Mouse (Mus musculus): ENCODE data around the gene Immp2l. TPM values are rescaled to one million over a fixed set of nuclear protein-coding genes. Genes with fewer than 3 reads are reported as not detected.

Immp2l gene
- polyA plus RNA-seq, 1 experiment, result 2.8 TPM

DNA sequence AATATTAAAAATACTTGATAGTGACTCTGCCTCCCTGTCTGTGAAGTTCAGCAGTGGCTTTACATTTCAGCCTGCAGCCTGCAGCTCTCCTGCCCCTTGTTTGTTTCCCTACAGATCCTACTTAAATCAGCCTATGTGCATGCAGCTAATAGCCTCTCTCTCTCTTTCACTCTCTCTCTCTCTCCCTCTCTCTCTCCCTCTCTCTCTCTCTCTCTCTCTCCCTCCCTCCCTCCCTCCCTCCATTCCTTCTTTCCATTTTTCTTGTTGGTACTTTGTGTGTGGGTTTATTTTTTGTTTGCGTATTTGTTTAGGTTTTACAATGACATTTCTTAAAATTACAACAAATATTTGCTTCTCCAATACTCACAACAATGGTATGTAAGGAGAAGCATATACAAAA, 462.4 kb downstream of the Immp2l start, which contains the start of gene Lrrn3:
Lrrn3 (minus strand) TSS at position 101 of the 400 bp plus-strand sequence.
- Histone ChIP-seq H3K4me1 (ENCODE audit: control insufficient read depth, insufficient read depth, insufficient read length, low read length) (no peaks in the 10 kb centered on the region), H3K27me3 (ENCODE audit: control insufficient read depth, insufficient read depth, low read length) (no peaks in the 10 kb centered on the region), H3K27ac (ENCODE audit: insufficient read depth, low read depth, low read length) (no peak within 1 kb of the TSS), H3K36me3 (ENCODE audit: control insufficient read depth, insufficient read depth, low read length) (no peaks in the 10 kb centered on the region), H3K4me3 (ENCODE audit: low read depth, low read length) (peak within 1 kb of the TSS; percentile 39)
- WGBS, result 94% methylated on average over 1 of the region's 1 CpGs
- no peak for TF ChIP-seq CTCF (IDR thresholded peaks at IDR 0.05; ENCODE audit: extremely low read depth, insufficient read length, insufficient replicate concordance, low read depth, low read length)

GRCm38 (mm10) chr12:41487005-41487404, 463.1 kb downstream of the Immp2l start:
- TF ChIP-seq CTCF (IDR thresholded peaks at IDR 0.05; ENCODE audit: extremely low read depth, insufficient read length, insufficient replicate concordance, low read depth, low read length) (no peak), POLR2A (IDR thresholded peaks at IDR 0.05; ENCODE audit: low read depth, low read length) (no peak)
- WGBS, result 32% methylated on average over 5 of the region's 5 CpGs
- Histone ChIP-seq H3K4me3 (ENCODE audit: low read depth, low read length) (no peak overlapping the region), H3K27me3 (ENCODE audit: control insufficient read depth, insufficient read depth, low read length) (no peaks in the 10 kb centered on the region), H3K27ac (ENCODE audit: insufficient read depth, low read depth, low read length) (no peak overlapping the region), H3K36me3 (ENCODE audit: control insufficient read depth, insufficient read depth, low read length) (no peaks in the 10 kb centered on the region), H3K4me1 (ENCODE audit: control insufficient read depth, insufficient read depth, insufficient read length, low read length) (no peaks in the 10 kb centered on the region)

- Histone ChIP-seq H3K27me3 (ENCODE audit: control insufficient read depth, insufficient read depth, low read length) (no peaks in the 10 kb centered on the region), H3K27ac (ENCODE audit: insufficient read depth, low read depth, low read length) (no peak overlapping the region), H3K36me3 (ENCODE audit: control insufficient read depth, insufficient read depth, low read length) (no peaks in the 10 kb centered on the region), H3K4me3 (ENCODE audit: low read depth, low read length) (no peak overlapping the region), H3K4me1 (ENCODE audit: control insufficient read depth, insufficient read depth, insufficient read length, low read length) (no peaks in the 10 kb centered on the region)
- TF ChIP-seq CTCF (IDR thresholded peaks at IDR 0.05; ENCODE audit: extremely low read depth, insufficient read length, insufficient replicate concordance, low read depth, low read length), result no peak
- no peak for TF ChIP-seq POLR2A (IDR thresholded peaks at IDR 0.05; ENCODE audit: low read depth, low read length)
- 45% methylated on average over 10 of the region's 10 CpGs for WGBS
These were observed 470.7 kb downstream of the Immp2l start for GRCm38 (mm10) chr12:41494620-41495019.

- Histone ChIP-seq H3K27ac (ENCODE audit: insufficient read depth, low read depth, low read length) (no peak overlapping the region), H3K36me3 (ENCODE audit: control insufficient read depth, insufficient read depth, low read length) (no peaks in the 10 kb centered on the region), H3K4me3 (ENCODE audit: low read depth, low read length) (no peak overlapping the region), H3K4me1 (ENCODE audit: control insufficient read depth, insufficient read depth, insufficient read length, low read length) (no peaks in the 10 kb centered on the region), H3K27me3 (ENCODE audit: control insufficient read depth, insufficient read depth, low read length) (no peaks in the 10 kb centered on the region; the same call in 1 of the 2 replicates)
- TF ChIP-seq CTCF (IDR thresholded peaks at IDR 0.05; ENCODE audit: extremely low read depth, insufficient read length, insufficient replicate concordance, low read depth, low read length) (no peak), POLR2A (IDR thresholded peaks at IDR 0.05; ENCODE audit: low read depth, low read length) (no peak)
- 53% methylated on average over 9 of the region's 9 CpGs for WGBS
These were observed 476.3 kb downstream of the Immp2l start for GRCm38 (mm10) chr12:41500049-41500820.

GRCm38 (mm10) chr12:41508610-41509009, 484.7 kb downstream of the Immp2l start:
- Histone ChIP-seq H3K27me3 (ENCODE audit: control insufficient read depth, insufficient read depth, low read length) (no peaks in the 10 kb centered on the region), H3K4me1 (ENCODE audit: control insufficient read depth, insufficient read depth, insufficient read length, low read length) (no peaks in the 10 kb centered on the region), H3K4me3 (ENCODE audit: low read depth, low read length) (no peak overlapping the region), H3K36me3 (ENCODE audit: control insufficient read depth, insufficient read depth, low read length) (no peaks in the 10 kb centered on the region), H3K27ac (ENCODE audit: insufficient read depth, low read depth, low read length) (no peak overlapping the region)
- 89% methylated on average over 4 of the region's 4 CpGs for WGBS
- TF ChIP-seq CTCF (IDR thresholded peaks at IDR 0.05; ENCODE audit: extremely low read depth, insufficient read length, insufficient replicate concordance, low read depth, low read length), result no peak
- no peak for TF ChIP-seq POLR2A (IDR thresholded peaks at IDR 0.05; ENCODE audit: low read depth, low read length)

DNA sequence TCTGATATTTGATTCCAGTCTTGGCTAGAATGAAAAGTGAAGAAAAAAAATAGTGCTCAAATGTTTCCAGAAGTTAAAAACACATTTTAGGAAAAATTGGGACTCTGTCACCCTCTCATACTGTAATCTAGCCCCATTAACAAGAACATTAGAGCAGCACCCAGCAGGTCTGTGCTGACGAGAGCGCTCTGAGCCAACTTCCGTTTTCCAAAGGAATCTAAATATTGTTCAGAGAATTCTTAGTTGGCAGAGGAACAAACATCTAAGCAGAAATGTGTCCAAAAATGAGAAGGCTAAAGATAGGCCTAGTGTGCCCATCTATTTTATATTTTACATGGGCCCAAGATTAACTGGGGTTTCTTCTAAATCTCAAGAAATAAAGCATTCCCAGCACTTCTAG, 486.7 kb downstream of the Immp2l start:
- no peaks in the 10 kb centered on the region for H3K4me1 ChIP-seq (ENCODE audit: control insufficient read depth, insufficient read depth, insufficient read length, low read length)
- TF ChIP-seq CTCF (IDR thresholded peaks at IDR 0.05; ENCODE audit: extremely low read depth, insufficient read length, insufficient replicate concordance, low read depth, low read length) (no peak), POLR2A (IDR thresholded peaks at IDR 0.05; ENCODE audit: low read depth, low read length) (no peak)
- 76% methylated on average over 3 of the region's 3 CpGs for WGBS
- H3K27ac ChIP-seq (ENCODE audit: insufficient read depth, low read depth, low read length), result no peak overlapping the region
- no peaks in the 10 kb centered on the region for H3K36me3 ChIP-seq (ENCODE audit: control insufficient read depth, insufficient read depth, low read length)
- H3K4me3 ChIP-seq (ENCODE audit: low read depth, low read length), result no peak overlapping the region
- no peaks in the 10 kb centered on the region for H3K27me3 ChIP-seq (ENCODE audit: control insufficient read depth, insufficient read depth, low read length)

DNA sequence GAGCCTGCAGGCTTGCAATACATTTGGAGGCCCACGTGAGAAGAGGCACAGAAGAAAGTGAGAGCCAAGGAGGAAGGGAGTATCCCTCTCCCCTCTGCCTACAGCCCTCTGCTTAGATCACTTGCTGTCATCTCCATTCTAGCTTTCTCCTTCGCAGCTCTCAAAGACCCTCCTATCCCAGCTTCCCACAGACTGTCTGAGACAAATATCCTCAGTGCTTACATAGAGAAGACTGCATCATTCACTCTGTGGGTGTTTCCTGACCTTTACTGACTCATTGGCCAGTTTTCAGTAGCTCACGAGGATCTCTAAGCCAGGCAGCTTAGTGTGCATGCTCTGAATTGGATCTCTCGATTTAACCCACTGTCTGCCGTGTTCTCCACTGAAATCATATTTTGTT, 495.0 kb downstream of the Immp2l start:
- TF ChIP-seq CTCF (IDR thresholded peaks at IDR 0.05; ENCODE audit: extremely low read depth, insufficient read length, insufficient replicate concordance, low read depth, low read length) (no peak), POLR2A (IDR thresholded peaks at IDR 0.05; ENCODE audit: low read depth, low read length) (no peak)
- no peaks in the 10 kb centered on the region for H3K4me1 ChIP-seq (ENCODE audit: control insufficient read depth, insufficient read depth, insufficient read length, low read length)
- no peak overlapping the region for H3K27ac ChIP-seq (ENCODE audit: insufficient read depth, low read depth, low read length)
- no peak overlapping the region for H3K4me3 ChIP-seq (ENCODE audit: low read depth, low read length)
- no peaks in the 10 kb centered on the region for H3K36me3 ChIP-seq (ENCODE audit: control insufficient read depth, insufficient read depth, low read length)
- 62% methylated on average over 5 of the region's 5 CpGs for WGBS
- no peaks in the 10 kb centered on the region for H3K27me3 ChIP-seq (ENCODE audit: control insufficient read depth, insufficient read depth, low read length)

Data from small intestine, adult 2 months (tissue).